Mouse (Mus musculus): Measurements from ENCODE around the gene Cttnbp2nl.

GRCm38 (mm10) chr3:105040983-105041625 lies 11.8 kb downstream of the Cttnbp2nl start:
- TF ChIP-seq POLR2A (IDR thresholded peaks at IDR 0.05; ENCODE audit: insufficient read depth, low read depth, low read length) (no peak), CTCF (IDR thresholded peaks at IDR 0.05; ENCODE audit: insufficient read depth, low read depth, low read length) (no peak)

All from olfactory bulb, adult 2 months (tissue).